Mouse (Mus musculus): Measurements from ENCODE around the gene Hoxd9. TPM values are rescaled to one million over a fixed set of nuclear protein-coding genes. Genes with fewer than 3 reads are reported as not detected.

The Hoxd9 gene
- polyA plus RNA-seq, 1 experiment from 2014 or later = 0.41 TPM

- H3K27ac ChIP-seq (ENCODE audit: low read length) = no peak overlapping the region
- H3K4me3 ChIP-seq (ENCODE audit: low read depth, low read length) = no peak overlapping the region
- H3K9ac ChIP-seq (replicated peaks; ENCODE audit: low read depth, low read length) = no peak overlapping the region
- ATAC-seq (ENCODE audit: insufficient number of reproducible peaks, insufficient read depth, low FRiP score, low read depth) = no peak
- H3K27me3 ChIP-seq (ENCODE audit: control insufficient read depth, insufficient read depth, low read length) = peaks cover 80% of the 10 kb centered on the region
- no peak overlapping the region for H3K4me2 ChIP-seq (replicated peaks; ENCODE audit: low read depth, low read length)
- H3K9me3 ChIP-seq (ENCODE audit: control insufficient read depth, low read depth, low read length) = no peaks in the 10 kb centered on the region
- WGBS = 4% methylated on average over 35 of the region's 35 CpGs
- H3K36me3 ChIP-seq (ENCODE audit: control insufficient read depth, insufficient read depth, low read length) = no peaks in the 10 kb centered on the region
- H3K4me1 ChIP-seq (ENCODE audit: control insufficient read depth, insufficient read depth, low read length) = no peaks in the 10 kb centered on the region
Observed at GRCm38 (mm10) chr2:74691995-74692807, 5.3 kb upstream of the Hoxd9 start.

- H3K4me1 ChIP-seq (ENCODE audit: control insufficient read depth, insufficient read depth, low read length) = no peaks in the 10 kb centered on the region
- 2% methylated on average over 20 of the region's 20 CpGs for WGBS
- no peak overlapping the region for H3K9ac ChIP-seq (replicated peaks; ENCODE audit: low read depth, low read length)
- H3K4me2 ChIP-seq (replicated peaks; ENCODE audit: low read depth, low read length) = no peak overlapping the region
- no peak overlapping the region for H3K27ac ChIP-seq (ENCODE audit: low read length)
- H3K9me3 ChIP-seq (ENCODE audit: control insufficient read depth, low read depth, low read length) = no peaks in the 10 kb centered on the region
- no peak overlapping the region for H3K4me3 ChIP-seq (ENCODE audit: low read depth, low read length)
- no peaks in the 10 kb centered on the region for H3K36me3 ChIP-seq (ENCODE audit: control insufficient read depth, insufficient read depth, low read length)
- peaks cover 77% of the 10 kb centered on the region for H3K27me3 ChIP-seq (ENCODE audit: control insufficient read depth, insufficient read depth, low read length)
- ATAC-seq (ENCODE audit: insufficient number of reproducible peaks, insufficient read depth, low FRiP score, low read depth) = no peak
Observed at GRCm38 (mm10) chr2:74692808-74693431, 4.6 kb upstream of the Hoxd9 start.

- Histone ChIP-seq H3K27me3 (ENCODE audit: control insufficient read depth, insufficient read depth, low read length) (peaks cover 73% of the 10 kb centered on the region), H3K4me2 (replicated peaks; ENCODE audit: low read depth, low read length) (no peak overlapping the region), H3K9ac (replicated peaks; ENCODE audit: low read depth, low read length) (no peak overlapping the region), H3K36me3 (ENCODE audit: control insufficient read depth, insufficient read depth, low read length) (no peaks in the 10 kb centered on the region), H3K9me3 (ENCODE audit: control insufficient read depth, low read depth, low read length) (no peaks in the 10 kb centered on the region), H3K27ac (ENCODE audit: low read length) (no peak overlapping the region), H3K4me1 (ENCODE audit: control insufficient read depth, insufficient read depth, low read length) (no peaks in the 10 kb centered on the region), H3K4me3 (ENCODE audit: low read depth, low read length) (no peak overlapping the region)
- no peak for ATAC-seq (ENCODE audit: insufficient number of reproducible peaks, insufficient read depth, low FRiP score, low read depth)
- 12% methylated on average over 4 of the region's 4 CpGs for WGBS
Observed at GRCm38 (mm10) chr2:74693432-74693827, 4.1 kb upstream of the Hoxd9 start.

GRCm38 (mm10) chr2:74694066-74694465 lies 3.5 kb upstream of the Hoxd9 start:
- Histone ChIP-seq H3K9me3 (ENCODE audit: control insufficient read depth, low read depth, low read length) (no peaks in the 10 kb centered on the region), H3K27ac (ENCODE audit: low read length) (no peak overlapping the region), H3K4me3 (ENCODE audit: low read depth, low read length) (no peak overlapping the region), H3K9ac (replicated peaks; ENCODE audit: low read depth, low read length) (no peak overlapping the region), H3K4me2 (replicated peaks; ENCODE audit: low read depth, low read length) (no peak overlapping the region), H3K4me1 (ENCODE audit: control insufficient read depth, insufficient read depth, low read length) (no peaks in the 10 kb centered on the region), H3K36me3 (ENCODE audit: control insufficient read depth, insufficient read depth, low read length) (no peaks in the 10 kb centered on the region), H3K27me3 (ENCODE audit: control insufficient read depth, insufficient read depth, low read length) (peaks cover 72% of the 10 kb centered on the region)
- no peak for ATAC-seq (ENCODE audit: insufficient number of reproducible peaks, insufficient read depth, low FRiP score, low read depth)
- whole genome bisulfite sequencing = 2% methylated on average over 16 of the region's 16 CpGs

- H3K4me3 ChIP-seq (ENCODE audit: low read depth, low read length) = no peak overlapping the region
- WGBS = 6% methylated on average over 1 of the region's 1 CpGs
- H3K4me2 ChIP-seq (replicated peaks; ENCODE audit: low read depth, low read length) = no peak overlapping the region
- H3K9me3 ChIP-seq (ENCODE audit: control insufficient read depth, low read depth, low read length) = no peaks in the 10 kb centered on the region
- no peaks in the 10 kb centered on the region for H3K4me1 ChIP-seq (ENCODE audit: control insufficient read depth, insufficient read depth, low read length)
- no peaks in the 10 kb centered on the region for H3K36me3 ChIP-seq (ENCODE audit: control insufficient read depth, insufficient read depth, low read length)
- peaks cover 71% of the 10 kb centered on the region for H3K27me3 ChIP-seq (ENCODE audit: control insufficient read depth, insufficient read depth, low read length)
- ATAC-seq (ENCODE audit: insufficient number of reproducible peaks, insufficient read depth, low FRiP score, low read depth) = no peak
- H3K9ac ChIP-seq (replicated peaks; ENCODE audit: low read depth, low read length) = no peak overlapping the region
- no peak overlapping the region for H3K27ac ChIP-seq (ENCODE audit: low read length)
Observed at GRCm38 (mm10) chr2:74695383-74695782, 2.1 kb upstream of the Hoxd9 start.

GRCm38 (mm10) chr2:74695813-74696430 lies 1.6 kb upstream of the Hoxd9 start:
- no peak overlapping the region for H3K27ac ChIP-seq (ENCODE audit: low read length)
- H3K9me3 ChIP-seq (ENCODE audit: control insufficient read depth, low read depth, low read length) = no peaks in the 10 kb centered on the region
- H3K4me1 ChIP-seq (ENCODE audit: control insufficient read depth, insufficient read depth, low read length) = no peaks in the 10 kb centered on the region
- H3K4me3 ChIP-seq (ENCODE audit: low read depth, low read length) = no peak overlapping the region
- peaks cover 76% of the 10 kb centered on the region for H3K27me3 ChIP-seq (ENCODE audit: control insufficient read depth, insufficient read depth, low read length)
- WGBS = 2% methylated on average over 7 of the region's 7 CpGs
- H3K4me2 ChIP-seq (replicated peaks; ENCODE audit: low read depth, low read length) = no peak overlapping the region
- ATAC-seq (ENCODE audit: insufficient number of reproducible peaks, insufficient read depth, low FRiP score, low read depth) = no peak
- no peak overlapping the region for H3K9ac ChIP-seq (replicated peaks; ENCODE audit: low read depth, low read length)
- no peaks in the 10 kb centered on the region for H3K36me3 ChIP-seq (ENCODE audit: control insufficient read depth, insufficient read depth, low read length)

GRCm38 (mm10) chr2:74696442-74697335 lies 838 bp upstream of the Hoxd9 start:
- H3K4me2 ChIP-seq (replicated peaks; ENCODE audit: low read depth, low read length) = no peak overlapping the region

More at GRCm38 (mm10) chr2:74696442-74697335, 838 bp upstream of the Hoxd9 start:
- no peak for ATAC-seq (ENCODE audit: insufficient number of reproducible peaks, insufficient read depth, low FRiP score, low read depth)
- 4% methylated on average over 34 of the region's 34 CpGs for WGBS
- H3K9ac ChIP-seq (replicated peaks; ENCODE audit: low read depth, low read length) = no peak overlapping the region
- H3K36me3 ChIP-seq (ENCODE audit: control insufficient read depth, insufficient read depth, low read length) = no peaks in the 10 kb centered on the region
- peaks cover 73% of the 10 kb centered on the region for H3K27me3 ChIP-seq (ENCODE audit: control insufficient read depth, insufficient read depth, low read length)
- H3K27ac ChIP-seq (ENCODE audit: low read length) = no peak overlapping the region
- H3K4me1 ChIP-seq (ENCODE audit: control insufficient read depth, insufficient read depth, low read length) = no peaks in the 10 kb centered on the region
- H3K9me3 ChIP-seq (ENCODE audit: control insufficient read depth, low read depth, low read length) = no peaks in the 10 kb centered on the region
- H3K4me3 ChIP-seq (ENCODE audit: low read depth, low read length) = no peak overlapping the region

Measured in stomach, embryonic 14.5 days (tissue).